Mouse (Mus musculus): ENCODE results near the gene Gipc3. TPM values are rescaled to one million over a fixed set of nuclear protein-coding genes. Genes with fewer than 3 reads are reported as not detected.

The Gipc3 gene
- polyA plus RNA-seq, 1 experiment from 2014 or later = not detected

DNA sequence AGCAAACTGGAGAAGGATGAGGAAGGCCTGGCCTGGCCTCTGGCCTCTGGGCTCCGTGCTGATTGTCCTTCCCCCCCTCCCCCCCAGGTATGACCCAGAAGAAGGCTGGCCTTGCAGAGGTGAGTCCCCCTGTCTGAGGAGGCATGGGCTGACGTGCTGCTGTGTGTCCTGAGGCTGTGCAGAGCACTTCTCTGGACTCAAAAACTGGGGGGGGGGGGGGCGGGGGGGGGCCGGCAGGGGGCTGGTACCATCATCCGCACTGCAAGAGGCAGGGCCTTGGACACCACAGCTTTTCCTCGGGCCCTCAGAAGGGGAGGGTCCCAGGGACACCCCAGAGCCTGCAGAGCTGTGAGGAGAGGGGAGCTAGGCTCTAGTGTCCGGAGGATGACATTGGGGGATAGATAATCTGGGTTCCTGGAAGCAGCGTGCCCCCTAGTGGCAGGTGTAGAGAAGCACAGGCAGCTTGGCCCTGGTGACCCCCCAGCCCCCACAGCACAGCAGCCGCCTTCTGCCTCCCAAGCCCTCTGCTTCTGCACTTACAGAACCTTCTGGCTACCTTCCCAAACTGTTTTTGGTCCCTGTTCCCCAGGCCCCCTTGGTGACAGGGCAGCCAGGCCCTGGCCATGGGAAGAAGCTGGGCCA is 38.3 kb downstream of the Gipc3 start:
- 0 out of 2 replicates have a peak, but pooled peaks have one; percentile 44 for ATAC-seq (ENCODE audit: low FRiP score)
- Histone ChIP-seq H3K27me3 (ENCODE audit: control insufficient read depth, insufficient read depth, low read length) (no peaks in the 10 kb centered on the region), H3K27ac (ENCODE audit: low read depth, low read length) (no peak overlapping the region), H3K4me1 (replicated peaks; ENCODE audit: control insufficient read depth, insufficient read depth, low read length) (no peaks in the 10 kb centered on the region; the same call in 1 of the 2 replicates), H3K9ac (ENCODE audit: low read depth, low read length) (no peak overlapping the region), H3K36me3 (ENCODE audit: control insufficient read depth, insufficient read depth, low read length) (peaks cover 18% of the 10 kb centered on the region), H3K4me2 (replicated peaks; ENCODE audit: low read depth, low read length) (no peak overlapping the region), H3K9me3 (ENCODE audit: control insufficient read depth, low read length) (no peaks in the 10 kb centered on the region), H3K4me3 (ENCODE audit: low read depth, low read length) (no peak overlapping the region)
- peak; percentile 61 for DNase-seq (ENCODE audit: low spot score)
- WGBS = 28% methylated on average over 5 of the region's 9 CpGs

DNA sequence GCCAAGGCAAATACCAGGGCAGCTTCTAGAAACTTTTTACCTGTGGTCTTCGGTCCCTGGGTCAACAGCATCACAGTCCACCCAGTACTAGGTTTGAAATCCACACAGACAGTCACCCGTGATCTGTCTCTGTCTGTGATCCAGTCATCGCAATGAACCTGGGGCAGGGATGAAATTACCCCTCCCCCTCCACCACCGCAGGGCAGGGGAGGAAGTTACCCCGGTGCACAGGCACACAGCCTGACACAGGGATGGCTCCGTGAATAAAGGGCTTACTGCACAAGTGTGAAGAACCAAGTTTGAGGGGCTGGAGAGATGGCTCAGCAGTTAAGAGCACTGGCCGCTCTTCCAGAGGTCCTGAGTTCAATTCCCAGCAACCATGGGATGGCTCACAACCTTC is 39.3 kb downstream of the Gipc3 start:
- H3K9ac ChIP-seq (ENCODE audit: low read depth, low read length) = no peak overlapping the region
- WGBS = 78% methylated on average over 7 of the region's 7 CpGs
- no peak overlapping the region for H3K4me3 ChIP-seq (ENCODE audit: low read depth, low read length)
- DNase-seq (ENCODE audit: low spot score) (no peak), ATAC-seq (ENCODE audit: low FRiP score) (no peak)
- no peak overlapping the region for H3K27ac ChIP-seq (ENCODE audit: low read depth, low read length)
- peaks cover 12% of the 10 kb centered on the region for H3K36me3 ChIP-seq (ENCODE audit: control insufficient read depth, insufficient read depth, low read length)
- H3K4me1 ChIP-seq (replicated peaks; ENCODE audit: control insufficient read depth, insufficient read depth, low read length) = no peaks in the 10 kb centered on the region; the same call in 1 of the 2 replicates
- H3K9me3 ChIP-seq (ENCODE audit: control insufficient read depth, low read length) = no peaks in the 10 kb centered on the region
- no peak overlapping the region for H3K4me2 ChIP-seq (replicated peaks; ENCODE audit: low read depth, low read length)
- H3K27me3 ChIP-seq (ENCODE audit: control insufficient read depth, insufficient read depth, low read length) = no peaks in the 10 kb centered on the region

- H3K36me3 ChIP-seq (ENCODE audit: control insufficient read depth, insufficient read depth, low read length) = peaks cover 9% of the 10 kb centered on the region; the same call in 1 of the 2 replicates
- no peaks in the 10 kb centered on the region; the same call in 1 of the 2 replicates for H3K4me1 ChIP-seq (replicated peaks; ENCODE audit: control insufficient read depth, insufficient read depth, low read length)
- no peak for ATAC-seq (ENCODE audit: low FRiP score)
- no peak for DNase-seq (ENCODE audit: low spot score)
- no peak overlapping the region for H3K9ac ChIP-seq (ENCODE audit: low read depth, low read length)
- no peaks in the 10 kb centered on the region for H3K27me3 ChIP-seq (ENCODE audit: control insufficient read depth, insufficient read depth, low read length)
- 74% methylated on average over 10 of the region's 10 CpGs for WGBS
- no peak overlapping the region for H3K4me3 ChIP-seq (ENCODE audit: low read depth, low read length)
- H3K9me3 ChIP-seq (ENCODE audit: control insufficient read depth, low read length) = no peaks in the 10 kb centered on the region
- no peak overlapping the region for H3K27ac ChIP-seq (ENCODE audit: low read depth, low read length)
- H3K4me2 ChIP-seq (replicated peaks; ENCODE audit: low read depth, low read length) = no peak overlapping the region
Measured at GRCm38 (mm10) chr10:81303258-81303657, 39.8 kb downstream of the Gipc3 start.

DNA sequence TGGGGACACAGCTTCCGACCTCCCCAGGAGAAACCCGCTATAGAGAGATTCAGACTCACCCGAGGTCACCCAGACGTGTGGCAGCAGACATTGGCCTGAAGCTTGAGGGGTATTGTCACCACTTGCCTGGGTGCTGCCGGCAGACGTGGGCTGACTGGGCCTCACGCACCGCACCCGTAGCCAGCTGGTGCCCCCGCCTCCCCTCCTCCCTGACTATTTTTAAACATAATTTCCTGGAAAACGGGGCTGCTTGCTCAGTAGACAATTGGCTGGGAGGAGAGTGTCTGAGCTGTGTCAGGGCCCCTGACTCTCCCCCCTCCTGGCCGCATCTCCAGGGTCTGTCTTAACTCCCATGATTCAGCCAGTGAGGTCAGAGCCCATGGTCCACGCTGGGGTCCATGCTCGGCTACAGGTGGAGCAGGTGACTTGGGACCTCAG is 40.3 kb downstream of the Gipc3 start:
- no peak for DNase-seq (ENCODE audit: low spot score)
- Histone ChIP-seq H3K36me3 (ENCODE audit: control insufficient read depth, insufficient read depth, low read length) (peaks cover 6% of the 10 kb centered on the region; the same call in 1 of the 2 replicates), H3K9ac (ENCODE audit: low read depth, low read length) (no peak overlapping the region)

DNA sequence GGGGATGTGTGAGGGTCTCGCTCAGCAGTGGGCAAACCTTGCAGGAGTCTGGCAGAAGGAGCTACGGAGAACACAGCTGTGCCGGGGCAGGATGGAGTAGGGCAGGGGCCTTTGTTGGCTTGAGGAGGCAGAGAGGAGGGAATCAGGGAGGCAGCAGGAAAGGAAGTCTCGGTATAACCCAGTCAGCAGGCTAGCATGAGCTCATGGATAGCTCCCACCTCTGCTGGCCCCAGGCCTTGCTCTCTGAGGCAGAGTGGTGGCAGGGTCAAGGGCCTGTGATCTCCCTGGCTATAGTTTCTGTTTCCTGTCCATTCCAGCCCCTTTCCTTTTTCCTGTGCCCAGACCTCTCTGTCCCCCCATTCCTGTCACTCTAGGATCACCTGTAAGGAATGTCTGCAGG is 40.8 kb downstream of the Gipc3 start:
- H3K4me3 ChIP-seq (ENCODE audit: low read depth, low read length) = no peak overlapping the region

More for the DNA sequence above, 40.3 kb downstream of the Gipc3 start:
- Histone ChIP-seq H3K4me3 (ENCODE audit: low read depth, low read length) (no peak overlapping the region), H3K9me3 (ENCODE audit: control insufficient read depth, low read length) (no peaks in the 10 kb centered on the region), H3K27me3 (ENCODE audit: control insufficient read depth, insufficient read depth, low read length) (no peaks in the 10 kb centered on the region), H3K4me2 (replicated peaks; ENCODE audit: low read depth, low read length) (no peak overlapping the region), H3K27ac (ENCODE audit: low read depth, low read length) (no peak overlapping the region), H3K4me1 (replicated peaks; ENCODE audit: control insufficient read depth, insufficient read depth, low read length) (no peaks in the 10 kb centered on the region; the same call in 1 of the 2 replicates)
- ATAC-seq (ENCODE audit: low FRiP score) = no peak
- 76% methylated on average over 14 of the region's 14 CpGs for WGBS

DNA sequence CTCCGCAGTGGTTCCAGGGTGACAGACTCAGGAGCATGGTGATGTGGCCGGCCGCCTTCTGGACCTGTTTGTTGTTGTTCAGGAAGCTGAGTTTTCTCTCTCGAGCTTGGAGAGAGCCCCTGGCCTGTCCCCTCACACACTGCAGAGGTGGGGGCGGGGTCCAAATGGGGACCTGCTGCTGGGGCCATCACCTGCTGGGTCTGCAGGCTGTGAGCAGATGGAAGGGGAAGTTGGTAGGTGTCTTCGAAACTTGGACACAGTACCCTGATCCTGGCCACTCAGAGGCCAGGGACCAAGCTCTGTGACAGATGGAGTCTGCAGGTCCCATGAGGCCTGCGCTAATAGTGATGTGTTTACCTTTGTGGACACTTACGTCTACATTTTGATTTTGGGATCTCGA is 41.7 kb downstream of the Gipc3 start:
- no peaks in the 10 kb centered on the region; the same call in 1 of the 2 replicates for H3K4me1 ChIP-seq (replicated peaks; ENCODE audit: control insufficient read depth, insufficient read depth, low read length)
- ATAC-seq (ENCODE audit: low FRiP score) (no peak), DNase-seq (ENCODE audit: low spot score) (no peak)
- H3K27ac ChIP-seq (ENCODE audit: low read depth, low read length) = no peak overlapping the region
- H3K4me3 ChIP-seq (ENCODE audit: low read depth, low read length) = no peak overlapping the region
- no peak overlapping the region for H3K9ac ChIP-seq (ENCODE audit: low read depth, low read length)
- no peaks in the 10 kb centered on the region for H3K27me3 ChIP-seq (ENCODE audit: control insufficient read depth, insufficient read depth, low read length)
- WGBS = 80% methylated on average over 9 of the region's 9 CpGs
- H3K36me3 ChIP-seq (ENCODE audit: control insufficient read depth, insufficient read depth, low read length) = no peaks in the 10 kb centered on the region
- H3K4me2 ChIP-seq (replicated peaks; ENCODE audit: low read depth, low read length) = no peak overlapping the region
- no peaks in the 10 kb centered on the region for H3K9me3 ChIP-seq (ENCODE audit: control insufficient read depth, low read length)

More for the DNA sequence above, 40.8 kb downstream of the Gipc3 start:
- Histone ChIP-seq H3K4me1 (replicated peaks; ENCODE audit: control insufficient read depth, insufficient read depth, low read length) (no peaks in the 10 kb centered on the region; the same call in 1 of the 2 replicates), H3K27ac (ENCODE audit: low read depth, low read length) (0 out of 2 replicates have a peak overlapping the region, but pooled peaks have one; percentile 17), H3K36me3 (ENCODE audit: control insufficient read depth, insufficient read depth, low read length) (peaks cover under 1% of the 10 kb centered on the region; the same call in 1 of the 2 replicates), H3K9ac (ENCODE audit: low read depth, low read length) (0 out of 2 replicates have a peak overlapping the region, but pooled peaks have one; percentile 4), H3K9me3 (ENCODE audit: control insufficient read depth, low read length) (no peaks in the 10 kb centered on the region), H3K4me2 (replicated peaks; ENCODE audit: low read depth, low read length) (no peak overlapping the region), H3K27me3 (ENCODE audit: control insufficient read depth, insufficient read depth, low read length) (no peaks in the 10 kb centered on the region)
- WGBS = 70% methylated on average over 4 of the region's 4 CpGs
- no peak for ATAC-seq (ENCODE audit: low FRiP score)
- no peak for DNase-seq (ENCODE audit: low spot score)

DNA sequence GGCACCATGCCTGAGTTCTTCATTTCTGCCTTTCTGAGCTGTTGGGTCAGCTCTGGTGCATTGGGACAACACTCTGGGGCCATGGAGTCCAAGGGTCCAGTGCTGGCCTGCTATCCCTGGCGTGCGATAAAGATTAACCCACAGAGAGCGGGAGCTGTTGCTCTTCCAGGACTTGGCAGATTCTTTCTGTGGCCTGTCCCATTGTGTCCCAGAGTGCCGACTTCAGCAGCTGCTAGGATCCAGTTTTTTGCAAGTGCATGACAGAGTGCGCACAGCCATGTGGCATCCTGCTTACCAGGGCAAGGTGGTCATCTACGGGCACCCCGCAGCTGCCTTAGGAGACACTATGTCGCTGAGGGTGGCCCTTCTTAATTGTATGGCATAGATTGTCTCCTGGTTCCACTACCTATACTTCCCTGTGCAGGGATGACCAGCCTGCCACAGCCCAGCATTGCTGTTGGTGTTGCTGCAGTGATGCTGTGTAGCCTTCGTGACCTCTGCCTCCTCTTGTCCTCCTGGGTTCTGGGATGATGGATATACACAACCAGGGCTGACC is 42.6 kb downstream of the Gipc3 start:
- H3K27me3 ChIP-seq (ENCODE audit: control insufficient read depth, insufficient read depth, low read length) = no peaks in the 10 kb centered on the region
- ATAC-seq (ENCODE audit: low FRiP score) = no peak
- H3K9me3 ChIP-seq (ENCODE audit: control insufficient read depth, low read length) = no peaks in the 10 kb centered on the region
- no peak for DNase-seq (ENCODE audit: low spot score)
- no peak overlapping the region for H3K27ac ChIP-seq (ENCODE audit: low read depth, low read length)
- H3K4me3 ChIP-seq (ENCODE audit: low read depth, low read length) = no peak overlapping the region
- no peak overlapping the region for H3K9ac ChIP-seq (ENCODE audit: low read depth, low read length)
- 76% methylated on average over 9 of the region's 9 CpGs for WGBS
- no peak overlapping the region for H3K4me2 ChIP-seq (replicated peaks; ENCODE audit: low read depth, low read length)
- H3K4me1 ChIP-seq (replicated peaks; ENCODE audit: control insufficient read depth, insufficient read depth, low read length) = no peaks in the 10 kb centered on the region; the same call in 1 of the 2 replicates
- no peaks in the 10 kb centered on the region for H3K36me3 ChIP-seq (ENCODE audit: control insufficient read depth, insufficient read depth, low read length)

GRCm38 (mm10) chr10:81299585-81300351 is 43.3 kb downstream of the Gipc3 start:
- WGBS = 87% methylated on average over 14 of the region's 14 CpGs
- ATAC-seq (ENCODE audit: low FRiP score) (no peak), DNase-seq (ENCODE audit: low spot score) (no peak)
- H3K27me3 ChIP-seq (ENCODE audit: control insufficient read depth, insufficient read depth, low read length) = no peaks in the 10 kb centered on the region
- no peak overlapping the region for H3K4me3 ChIP-seq (ENCODE audit: low read depth, low read length)
- H3K4me2 ChIP-seq (replicated peaks; ENCODE audit: low read depth, low read length) = no peak overlapping the region
- H3K4me1 ChIP-seq (replicated peaks; ENCODE audit: control insufficient read depth, insufficient read depth, low read length) = no peaks in the 10 kb centered on the region; the same call in 1 of the 2 replicates
- H3K27ac ChIP-seq (ENCODE audit: low read depth, low read length) = no peak overlapping the region
- H3K9me3 ChIP-seq (ENCODE audit: control insufficient read depth, low read length) = no peaks in the 10 kb centered on the region
- H3K36me3 ChIP-seq (ENCODE audit: control insufficient read depth, insufficient read depth, low read length) = no peaks in the 10 kb centered on the region
- H3K9ac ChIP-seq (ENCODE audit: low read depth, low read length) = 0 out of 2 replicates have a peak overlapping the region, but pooled peaks have one; percentile 7

Measured in hindbrain, embryonic 11.5 days (tissue).